Mouse (Mus musculus) forebrain, embryonic 16.5 days (tissue): ENCODE measurements around the gene Slc6a4. TPM values are rescaled to one million over a fixed set of nuclear protein-coding genes. Genes with fewer than 3 reads are reported as not detected.

Experiments used
- ATAC-seq: fragments of 200-750 bp; cut with Nextera tagmentation; 2 replicates; pipeline ENCODE4 v1.8.0; 2017; ENCODE audit warnings: mild to moderate bottlenecking, moderate library complexity
- H3K27ac ChIP-seq: fragments of 300-500 bp; sonication (generic); 2 replicates; pipeline ENCODE4 v1.5.1; 2014; ENCODE audit warnings: low read length, control low read depth
- H3K27me3 ChIP-seq: fragments of 300-500 bp; sonication (generic); replicated peaks from 2 replicates; pipeline ENCODE4 v1.6.1; 2014; ENCODE audit warnings: low read length; ENCODE audit not compliant: control insufficient read depth, insufficient read depth
- H3K36me3 ChIP-seq: fragments of 300-500 bp; sonication (generic); 2 replicates; pipeline ENCODE4 v1.6.1; 2014; ENCODE audit not compliant: control insufficient read depth, insufficient read depth
- H3K4me1 ChIP-seq: fragments of 300-500 bp; sonication (generic); replicated peaks from 2 replicates; pipeline ENCODE4 v1.6.1; 2014; ENCODE audit warnings: low read length; ENCODE audit not compliant: control insufficient read depth, insufficient read depth
- H3K4me2 ChIP-seq: fragments of 300-500 bp; sonication (generic); 2 replicates; pipeline ENCODE4 v1.6.1; 2014; ENCODE audit warnings: mild to moderate bottlenecking, low read length, control low read depth
- H3K4me3 ChIP-seq: fragments of 300-500 bp; sonication (generic); replicated peaks from 2 replicates; pipeline ENCODE4 v1.5.1; 2014; ENCODE audit warnings: mild to moderate bottlenecking, low read length, control low read depth
- H3K9ac ChIP-seq: fragments of 300-500 bp; sonication (generic); replicated peaks from 2 replicates; pipeline ENCODE4 v1.6.1; 2014; ENCODE audit warnings: low read depth, low read length, control low read depth
- H3K9me3 ChIP-seq: fragments of 300-500 bp; sonication (generic); 2 replicates; pipeline ENCODE4 v1.6.1; 2016; ENCODE audit warnings: low read length; ENCODE audit not compliant: control insufficient read depth
- WGBS: fragments of 180-500 bp; shearing (Covaris S2); extraction: QIAGEN DNeasy Blood & Tissue Kit; methylation state at CpG from one replicate; pipeline ENCODE4 v1.1.7; 2014; 5-methylcytosine and 5-hydroxymethylcytosine counted together
- polyA plus RNA-seq: library from polyadenylated mRNA; unstranded; fragments of >200 nt; fragmentation: Nextera tagmentation; extraction: Ambion mirVana; gene quantifications from 2 replicates; pipeline ENCODE4 v1.2.1, GENCODE M21; 2015

Gene Slc6a4
- polyA plus RNA-seq, 1 experiment from 2014 or later: 0.27 TPM

DNA sequence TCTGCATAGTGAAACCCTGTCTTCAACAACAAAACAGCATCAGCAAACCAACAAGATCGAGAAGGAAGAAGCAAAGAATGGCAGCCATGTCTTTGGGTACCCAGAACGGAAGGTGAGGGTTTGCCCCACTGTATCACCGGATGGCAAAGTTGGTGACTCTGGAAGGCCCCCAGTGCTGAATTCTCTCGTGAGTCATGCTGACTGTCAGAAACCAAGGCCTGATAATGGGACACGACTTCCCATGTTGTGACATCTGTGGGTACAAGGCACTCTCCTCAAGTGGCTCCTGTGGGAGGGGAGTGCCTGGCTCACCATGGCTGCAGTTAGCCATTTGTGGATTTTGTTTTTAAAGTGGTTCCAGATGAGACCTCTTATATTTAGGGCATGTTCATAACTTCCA is 7.6 kb upstream of the Slc6a4 start:
- no peak overlapping the region for H3K4me2 ChIP-seq
- H3K4me3 ChIP-seq: no peak overlapping the region
- no peak overlapping the region for H3K9ac ChIP-seq
- no peaks in the 10 kb centered on the region for H3K9me3 ChIP-seq
- H3K36me3 ChIP-seq: no peaks in the 10 kb centered on the region
- H3K27me3 ChIP-seq: no peaks in the 10 kb centered on the region
- no peak for ATAC-seq
- no peak overlapping the region for H3K27ac ChIP-seq
- WGBS: 78% methylated on average over 5 of the region's 5 CpGs
- H3K4me1 ChIP-seq: peaks cover under 1% of the 10 kb centered on the region; the same call in 1 of the 2 replicates

DNA sequence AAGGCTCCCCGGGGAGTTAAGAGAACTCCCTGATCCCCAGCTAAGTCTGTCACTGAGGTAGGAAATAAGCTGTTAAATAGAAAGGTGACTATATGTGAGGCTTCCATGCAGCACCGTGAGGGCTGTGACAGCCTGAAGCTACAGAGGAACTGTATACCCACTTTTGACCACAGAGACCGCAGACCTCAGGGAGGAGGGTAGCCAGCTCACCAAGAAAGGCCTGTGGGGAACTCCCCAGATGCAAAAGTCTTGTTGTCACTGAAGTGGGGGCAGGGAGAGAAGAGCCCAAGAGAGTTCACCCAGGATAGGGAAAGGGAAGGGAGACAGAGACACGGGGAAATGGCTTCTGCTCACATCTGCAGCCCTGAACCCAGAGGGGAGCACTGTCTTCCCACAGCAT is 5.5 kb upstream of the Slc6a4 start:
- H3K4me2 ChIP-seq: no peak overlapping the region
- peaks cover 4% of the 10 kb centered on the region for H3K27me3 ChIP-seq
- H3K27ac ChIP-seq: no peak overlapping the region
- H3K4me3 ChIP-seq: no peak overlapping the region
- no peaks in the 10 kb centered on the region for H3K36me3 ChIP-seq
- H3K9me3 ChIP-seq: no peaks in the 10 kb centered on the region
- WGBS: 35% methylated on average over 4 of the region's 4 CpGs
- H3K4me1 ChIP-seq: peaks cover 11% of the 10 kb centered on the region
- H3K9ac ChIP-seq: no peak overlapping the region
- ATAC-seq: no peak

DNA sequence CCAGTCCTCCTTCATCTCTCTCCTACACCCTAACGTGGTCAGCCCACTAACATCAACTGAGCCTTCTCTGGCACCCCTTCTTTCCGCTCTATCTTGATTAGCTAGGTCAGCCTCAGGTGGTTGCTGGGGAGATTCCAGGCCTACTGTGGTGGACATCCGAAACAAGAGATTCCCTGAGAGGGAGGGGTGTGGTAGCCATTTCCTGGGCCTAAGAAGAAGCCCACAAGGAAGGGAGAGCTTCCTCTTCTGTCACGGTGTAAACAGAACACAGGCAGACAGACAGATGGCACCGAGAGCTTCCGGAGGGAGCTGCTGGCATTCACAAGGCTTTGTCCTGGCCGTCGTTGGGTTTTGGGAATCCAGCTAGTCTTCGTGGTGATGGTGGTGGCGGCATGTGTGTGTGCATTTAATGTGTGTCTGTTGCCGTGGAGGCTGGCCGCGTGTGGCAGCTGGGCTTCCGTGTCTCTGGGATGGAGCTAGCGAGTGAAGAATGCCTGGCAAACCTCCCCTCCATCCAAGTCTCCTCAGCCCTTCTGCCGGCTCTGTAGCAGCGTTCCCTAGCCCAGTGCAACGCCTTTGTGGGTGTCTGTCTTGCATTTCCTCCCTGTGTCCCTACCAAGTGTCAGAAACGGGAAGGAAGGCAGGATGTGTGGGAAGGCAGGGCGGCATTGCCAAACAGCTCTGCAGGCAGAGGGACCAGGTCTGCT is 2.3 kb upstream of the Slc6a4 start:
- 49% methylated on average over 20 of the region's 20 CpGs for WGBS

DNA sequence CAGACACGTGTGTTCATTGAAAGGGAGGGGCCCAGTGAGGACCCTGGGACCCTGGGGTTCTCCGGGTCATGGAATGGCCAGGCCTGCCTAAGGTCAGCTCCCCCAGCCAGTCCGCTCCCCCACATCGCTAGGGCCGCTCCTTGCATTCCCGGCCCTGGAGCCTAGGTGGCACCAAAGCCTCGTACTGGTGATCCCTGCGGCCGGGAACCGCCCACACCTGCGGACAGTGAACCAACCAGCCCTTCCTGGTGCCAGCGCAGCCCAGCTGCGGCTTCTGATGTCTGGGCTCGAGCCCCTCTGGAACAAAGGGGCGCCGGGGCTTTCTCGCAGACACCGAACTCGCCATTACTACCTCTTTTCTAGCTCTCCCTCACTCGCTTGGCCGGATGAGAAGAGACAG is 1.1 kb upstream of the Slc6a4 start:
- peak; percentile 62; the same call in 1 of the 2 replicates for ATAC-seq
- no peak overlapping the region for H3K27ac ChIP-seq
- H3K4me3 ChIP-seq: peak overlapping the region; percentile 52
- peak overlapping the region; percentile 88 for H3K4me2 ChIP-seq
- no peaks in the 10 kb centered on the region for H3K9me3 ChIP-seq
- no peaks in the 10 kb centered on the region for H3K36me3 ChIP-seq
- H3K27me3 ChIP-seq: peaks cover 36% of the 10 kb centered on the region
- H3K9ac ChIP-seq: peak overlapping the region; percentile 54
- peaks cover 22% of the 10 kb centered on the region for H3K4me1 ChIP-seq
- under 1% methylated on average over 21 of the region's 21 CpGs for WGBS

More for the DNA sequence above, 2.3 kb upstream of the Slc6a4 start:
- no peak overlapping the region for H3K4me3 ChIP-seq
- peaks cover 22% of the 10 kb centered on the region for H3K4me1 ChIP-seq
- H3K27ac ChIP-seq: no peak overlapping the region
- peaks cover 32% of the 10 kb centered on the region for H3K27me3 ChIP-seq
- no peaks in the 10 kb centered on the region for H3K9me3 ChIP-seq
- H3K36me3 ChIP-seq: no peaks in the 10 kb centered on the region
- no peak overlapping the region for H3K4me2 ChIP-seq
- H3K9ac ChIP-seq: no peak overlapping the region
- no peak for ATAC-seq

DNA sequence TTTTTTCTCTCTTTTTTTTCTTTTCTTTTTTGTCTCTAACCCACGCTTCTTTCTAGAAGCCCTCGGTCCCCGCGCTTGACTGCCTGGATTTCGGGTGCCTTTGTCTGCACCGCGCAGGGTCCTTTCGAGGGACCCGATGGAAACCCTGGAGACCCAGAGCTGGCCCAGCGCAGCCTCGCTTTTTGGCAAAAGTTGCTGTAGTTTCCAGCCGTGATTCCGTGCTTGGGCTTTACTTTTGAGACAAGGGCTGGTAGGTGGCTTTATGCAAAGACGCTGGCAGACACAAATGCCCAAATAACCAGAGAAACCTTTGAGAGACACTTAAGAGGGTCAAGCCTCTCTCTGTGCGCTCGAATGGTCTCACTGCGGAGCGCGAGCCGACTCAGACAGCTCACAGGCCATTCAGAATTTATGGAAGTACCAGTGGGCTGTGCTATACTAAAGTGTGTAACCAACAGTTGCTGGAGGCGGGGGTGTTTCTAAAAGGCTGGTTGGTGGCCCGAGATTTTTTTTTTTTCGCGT is 363 bp downstream of the Slc6a4 start:
- Histone ChIP-seq H3K36me3 (no peaks in the 10 kb centered on the region), H3K9me3 (no peaks in the 10 kb centered on the region), H3K4me1 (peaks cover 22% of the 10 kb centered on the region), H3K4me3 (peak overlapping the region; percentile 52), H3K27me3 (peaks cover 36% of the 10 kb centered on the region), H3K4me2 (peak overlapping the region; percentile 88), H3K9ac (no peak overlapping the region), H3K27ac (no peak overlapping the region)
- no peak for ATAC-seq
- 8% methylated on average over 24 of the region's 24 CpGs for WGBS

GRCm38 (mm10) chr11:77000741-77001140 is 2.3 kb downstream of the Slc6a4 start:
- ATAC-seq: no peak
- H3K9ac ChIP-seq: no peak overlapping the region
- peaks cover 38% of the 10 kb centered on the region for H3K27me3 ChIP-seq
- H3K36me3 ChIP-seq: no peaks in the 10 kb centered on the region
- no peak overlapping the region for H3K4me3 ChIP-seq
- WGBS: 68% methylated on average over 5 of the region's 5 CpGs
- H3K9me3 ChIP-seq: no peaks in the 10 kb centered on the region
- no peak overlapping the region for H3K4me2 ChIP-seq
- no peak overlapping the region for H3K27ac ChIP-seq
- H3K4me1 ChIP-seq: peaks cover 22% of the 10 kb centered on the region

- Histone ChIP-seq H3K27me3 (peaks cover 37% of the 10 kb centered on the region), H3K9ac (no peak overlapping the region), H3K27ac (no peak overlapping the region), H3K4me3 (no peak overlapping the region), H3K9me3 (no peaks in the 10 kb centered on the region), H3K4me1 (peaks cover 15% of the 10 kb centered on the region), H3K36me3 (no peaks in the 10 kb centered on the region), H3K4me2 (no peak overlapping the region)
- 90% methylated on average over 1 of the region's 1 CpGs for WGBS
- no peak for ATAC-seq
Measured at GRCm38 (mm10) chr11:77002361-77002760, 4.0 kb downstream of the Slc6a4 start.

GRCm38 (mm10) chr11:77005881-77006280 is 7.5 kb downstream of the Slc6a4 start:
- H3K4me3 ChIP-seq: no peak overlapping the region
- 68% methylated on average over 4 of the region's 4 CpGs for whole genome bisulfite sequencing
- no peak for ATAC-seq

GRCm38 (mm10) chr11:77006616-77007015 is 8.2 kb downstream of the Slc6a4 start:
- Histone ChIP-seq H3K27me3 (0 out of 2 replicates have a peak, but pooled peaks cover 5% of the 10 kb centered on the region), H3K36me3 (no peaks in the 10 kb centered on the region), H3K9me3 (no peaks in the 10 kb centered on the region), H3K4me1 (no peaks in the 10 kb centered on the region), H3K4me3 (no peak overlapping the region), H3K9ac (no peak overlapping the region), H3K4me2 (no peak overlapping the region), H3K27ac (no peak overlapping the region)
- no peak for ATAC-seq
- WGBS: 51% methylated on average over 6 of the region's 6 CpGs

More at GRCm38 (mm10) chr11:77005881-77006280, 7.5 kb downstream of the Slc6a4 start:
- no peak overlapping the region for H3K9ac ChIP-seq
- H3K4me1 ChIP-seq: no peaks in the 10 kb centered on the region
- no peak overlapping the region for H3K4me2 ChIP-seq
- no peak overlapping the region for H3K27ac ChIP-seq
- peaks cover 7% of the 10 kb centered on the region; the same call in 1 of the 2 replicates for H3K27me3 ChIP-seq
- no peaks in the 10 kb centered on the region for H3K9me3 ChIP-seq
- no peaks in the 10 kb centered on the region for H3K36me3 ChIP-seq
